Mouse (Mus musculus): Measurements from ENCODE around the gene Fgf22.

- no peak for TF ChIP-seq MAX (IDR thresholded peaks at IDR 0.05)
- no peak for TF ChIP-seq CTCF (IDR thresholded peaks at IDR 0.05; ENCODE audit: control insufficient read depth, insufficient read depth, insufficient read length)
These were observed 52.1 kb downstream of the Fgf22 start for GRCm38 (mm10) chr10:79806972-79807371.
